Mouse (Mus musculus) liver (tissue): ENCODE results near the gene Plch2.
"Not testable (repeated sequence)": the region's sequence is repeated elsewhere in the genome, so short reads cannot be mapped to it uniquely, and the experiment has no call there.

Experiments
- DNase-seq: peaks from one replicate; pipeline ENCODE4 v3.0.0-alpha.2; 2020; ENCODE audit warnings: mixed read lengths

Plch2 gene

DNA sequence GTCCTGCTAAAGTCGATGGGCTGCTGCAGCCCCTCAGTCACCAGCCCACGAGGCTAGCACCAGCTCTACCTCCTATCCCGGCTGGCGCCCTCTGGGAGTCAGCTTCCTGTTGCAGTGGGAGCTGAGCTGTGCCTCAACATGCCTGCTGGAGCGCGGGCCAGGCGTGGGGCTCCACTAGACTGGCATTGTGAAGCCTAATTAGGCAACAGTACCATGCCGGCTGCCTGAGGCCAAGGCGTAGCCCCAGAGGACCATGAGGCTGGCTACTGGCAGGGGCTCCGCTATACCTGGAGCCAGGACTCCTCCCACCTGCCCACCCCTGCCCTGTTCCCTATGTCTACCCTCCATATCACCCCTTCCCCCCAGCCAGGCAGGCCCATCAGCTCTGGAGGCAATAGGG, at the start of gene Plch2:
Plch2 (minus strand) TSS at position 61 of the 400 bp plus-strand sequence.
- DNase-seq, result no peak

DNA sequence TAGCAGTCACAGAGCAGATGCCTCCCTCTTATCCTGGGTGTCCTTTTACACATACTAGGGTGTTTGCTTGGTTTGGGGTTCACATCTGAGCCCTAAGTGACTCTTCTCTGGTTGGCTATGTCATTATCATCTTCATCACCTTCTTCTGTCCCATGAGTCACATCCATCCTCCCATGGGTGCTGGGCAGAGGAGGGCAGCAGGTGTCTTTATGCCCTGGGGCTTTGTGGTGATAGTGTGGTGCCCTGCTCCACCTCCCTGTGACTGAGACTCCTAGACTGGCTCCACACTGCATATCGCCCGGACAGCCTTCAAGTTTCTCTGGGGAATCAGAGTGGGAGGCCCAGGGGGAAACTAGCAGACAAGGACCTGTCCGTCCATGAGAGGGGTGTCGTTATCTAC, 42.0 kb upstream of the Plch2 start:
- DNase-seq, result no peak

DNA sequence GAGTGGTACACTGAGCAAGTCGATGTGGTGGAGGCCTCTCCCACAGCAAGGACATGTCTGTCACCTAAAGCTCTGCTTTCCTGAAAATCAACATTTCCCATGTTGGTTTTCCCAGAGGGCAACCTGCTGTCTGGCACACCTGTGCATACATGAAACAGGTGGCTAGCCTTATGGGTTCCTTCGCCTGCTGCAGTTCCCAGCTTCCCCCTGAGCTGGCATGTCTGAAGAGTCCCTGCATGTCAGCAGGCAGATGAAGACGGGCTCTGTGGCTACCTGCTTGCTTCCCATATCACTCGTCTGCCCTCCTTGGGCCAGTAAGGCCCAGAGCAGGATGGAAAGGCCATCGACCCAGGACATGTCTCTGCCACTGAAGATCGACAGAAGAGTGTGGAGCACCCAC, 40.9 kb upstream of the Plch2 start:
- no peak for DNase-seq

DNA sequence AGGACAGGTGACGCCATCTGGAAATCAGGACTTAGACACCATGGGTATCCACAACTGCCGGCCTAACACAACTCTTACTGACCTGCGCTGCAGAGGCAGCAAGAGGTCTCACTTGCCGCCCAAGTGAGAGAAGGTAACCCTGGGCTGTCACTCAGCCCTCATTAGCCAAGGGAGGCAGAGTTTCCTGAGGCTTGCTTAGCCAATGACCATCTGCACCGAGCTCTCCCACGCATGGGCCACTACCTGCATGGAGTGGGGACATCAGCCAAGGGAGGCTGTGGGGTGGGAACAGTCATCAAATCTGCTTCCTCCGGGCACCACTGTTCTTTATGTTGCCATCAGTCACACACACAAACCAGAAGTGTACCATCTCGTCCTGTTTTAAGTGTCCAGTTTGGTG, 39.4 kb upstream of the Plch2 start:
- no peak for DNase-seq

DNA sequence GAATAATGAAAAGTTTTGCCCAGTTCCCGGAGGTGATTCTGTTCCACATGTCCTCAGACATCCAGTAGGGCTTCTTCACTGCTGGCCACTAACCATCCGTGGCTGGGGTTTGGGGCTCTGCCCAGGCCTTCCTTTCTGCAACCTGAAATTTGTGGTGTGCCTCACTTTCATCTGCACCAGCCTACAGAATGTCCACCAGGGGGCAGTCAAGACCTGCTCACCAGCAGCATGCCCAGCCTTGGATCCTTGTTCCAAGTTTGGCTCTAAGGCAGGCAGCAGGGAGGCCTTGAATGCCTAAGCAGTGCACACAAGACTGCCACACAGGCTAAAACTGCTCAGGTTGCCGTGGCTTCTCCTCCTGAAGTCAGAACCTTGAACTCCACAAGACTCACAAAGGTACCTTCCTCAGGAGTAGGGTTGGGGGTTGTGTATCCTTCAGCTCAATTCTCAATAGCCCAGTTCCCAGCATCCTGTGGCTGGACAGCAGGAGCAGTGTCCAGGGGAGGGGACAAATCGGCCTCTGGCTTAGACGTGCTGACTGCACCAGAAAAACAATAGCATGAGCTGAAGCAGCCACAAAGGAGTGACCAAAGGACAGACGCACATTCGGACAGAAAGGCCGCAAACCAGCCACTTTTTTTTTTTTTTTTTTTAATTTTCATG, 38.8 kb upstream of the Plch2 start:
- peak; percentile 81 for DNase-seq

DNA sequence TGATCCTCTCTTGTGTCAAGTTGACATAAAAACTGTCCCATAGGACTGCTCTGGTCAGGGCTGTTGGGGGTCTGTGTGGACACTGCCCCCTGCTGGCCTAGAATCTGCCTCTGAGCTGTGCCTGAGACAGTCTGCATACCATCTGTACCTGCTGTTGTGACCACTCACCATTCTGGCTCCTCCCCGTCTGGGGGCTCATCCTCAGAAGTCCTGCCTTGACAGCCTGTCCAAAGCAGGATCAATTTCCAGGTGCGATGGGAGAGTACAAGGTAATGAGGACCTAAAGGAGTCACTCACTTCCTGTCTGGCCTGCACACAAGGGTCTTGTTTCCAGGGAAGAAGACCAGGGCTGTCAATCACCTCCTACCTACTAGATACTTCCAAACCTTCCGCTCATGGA, 38.0 kb upstream of the Plch2 start:
- DNase-seq, result peak; percentile 61

DNA sequence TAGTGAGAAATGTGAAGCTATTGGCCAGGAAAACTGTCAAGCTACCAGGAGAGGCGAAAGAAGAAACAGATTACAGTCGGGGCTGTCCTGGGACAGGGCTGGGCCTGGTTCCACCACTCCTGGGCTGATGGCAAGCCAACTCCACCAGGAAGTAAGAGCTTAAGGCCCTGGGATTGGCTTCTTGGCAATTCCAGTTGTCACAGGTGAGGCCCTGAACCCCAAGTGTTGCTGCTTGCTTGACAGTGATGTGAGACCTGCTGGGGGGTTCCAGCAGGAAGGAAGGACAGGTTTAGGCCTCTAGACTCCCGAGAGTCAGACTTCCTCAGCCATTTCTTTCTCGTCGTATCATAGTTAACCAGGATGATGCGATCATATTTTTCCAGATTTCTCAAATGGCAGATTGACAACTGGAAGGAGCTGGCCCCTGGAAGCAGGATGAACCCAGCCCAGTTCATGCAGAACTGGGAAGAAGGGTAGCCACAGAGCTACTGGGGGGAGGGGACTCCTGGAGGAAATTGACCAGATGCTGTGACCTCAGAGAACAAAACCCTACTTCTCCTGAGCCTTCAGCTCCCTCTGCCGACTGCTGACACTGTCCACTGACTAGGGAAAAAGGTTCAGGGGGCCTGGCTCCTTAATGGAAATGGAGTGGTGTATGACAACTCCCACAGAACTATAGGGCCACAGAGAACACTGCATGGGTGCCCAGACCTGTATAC, 37.0 kb upstream of the Plch2 start:
- no peak for DNase-seq

DNA sequence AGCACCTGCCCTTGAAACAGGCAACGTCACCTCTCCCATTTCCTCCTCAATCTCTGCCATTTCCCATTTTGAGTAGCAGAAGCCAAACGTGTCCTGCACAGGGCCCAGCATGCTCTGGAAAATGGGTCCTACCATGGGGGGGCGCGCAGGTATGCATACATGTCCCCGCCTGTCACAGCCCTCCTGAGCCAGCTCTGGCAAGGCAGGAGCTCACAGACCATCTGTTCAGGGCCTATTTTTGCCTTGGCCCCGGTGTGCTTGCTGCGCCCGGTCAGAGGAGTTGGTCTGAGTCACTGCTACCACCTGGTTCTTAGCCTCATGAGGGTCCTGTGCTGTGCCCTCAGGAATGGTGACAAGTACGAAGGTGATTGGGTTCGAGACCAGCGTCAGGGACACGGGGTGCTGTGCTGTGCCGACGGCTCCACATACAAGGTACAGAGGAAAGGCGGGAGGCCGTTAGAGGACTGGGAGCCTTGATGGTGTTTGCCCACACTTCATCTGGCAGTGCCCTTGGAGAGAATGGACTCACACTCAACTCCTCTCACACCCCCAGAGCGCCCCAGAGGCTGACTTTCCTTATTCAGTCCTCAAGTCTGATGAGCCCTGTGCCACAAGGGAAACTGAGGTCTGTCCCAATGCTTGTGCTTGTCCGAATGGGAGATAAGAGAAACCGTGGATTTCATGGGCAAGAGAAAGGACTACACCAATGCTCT, 36.3 kb upstream of the Plch2 start:
- no peak for DNase-seq

DNA sequence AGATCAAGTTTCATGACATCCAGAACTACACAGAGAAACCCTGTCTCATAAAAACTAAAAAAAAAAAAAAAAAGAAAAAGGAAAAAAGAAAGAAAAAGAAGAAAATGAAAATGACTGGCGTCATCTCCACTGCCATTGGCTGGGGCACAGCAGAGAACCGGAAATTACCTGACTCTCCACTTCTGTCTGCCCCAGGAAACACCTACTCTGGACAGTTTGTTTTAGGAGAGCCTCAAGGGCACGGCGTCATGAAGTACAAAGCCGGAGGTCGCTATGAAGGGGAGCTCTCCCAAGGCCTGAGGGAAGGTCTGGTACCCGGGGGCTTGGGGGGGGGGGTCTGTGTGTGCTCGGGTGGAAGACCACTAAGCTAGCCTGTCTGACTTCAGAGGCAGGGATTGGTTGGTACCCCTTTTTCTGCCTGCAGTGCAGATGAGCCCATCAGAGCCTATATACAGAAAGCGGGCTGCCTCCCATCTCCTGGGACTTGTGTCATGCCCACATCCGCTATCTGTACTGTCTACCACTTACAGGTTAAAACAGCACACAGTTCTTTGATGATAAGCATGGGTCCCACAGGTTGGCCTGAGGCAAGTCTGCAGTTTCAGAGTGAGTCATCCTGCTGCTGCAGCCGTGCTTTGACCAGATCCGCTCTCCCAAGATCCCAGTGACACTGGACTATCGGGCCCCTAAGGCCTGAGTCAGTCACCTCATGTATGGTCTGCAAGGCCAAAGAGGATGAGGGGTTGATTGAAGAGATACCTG, 34.3 kb upstream of the Plch2 start:
- DNase-seq, result no peak

DNA sequence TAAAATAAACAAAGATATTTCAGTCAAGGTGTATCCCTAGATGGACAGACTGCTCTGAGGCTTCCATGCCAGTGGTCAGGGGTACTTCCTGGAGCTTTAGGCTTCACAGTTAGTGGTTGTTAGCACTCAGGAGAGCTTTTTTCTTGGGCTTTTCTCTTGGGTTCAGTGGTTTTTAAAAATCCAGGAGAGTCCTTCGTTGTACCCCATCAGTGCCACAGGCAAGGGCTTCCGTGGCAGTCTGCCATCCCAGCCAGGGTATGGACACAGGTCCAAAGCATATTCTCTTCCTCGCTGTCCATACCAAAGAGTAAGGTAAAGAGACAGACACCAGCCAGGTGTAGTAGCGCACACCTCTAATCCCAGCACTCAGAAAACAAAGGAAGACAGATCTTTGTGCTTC, 33.6 kb upstream of the Plch2 start:
- DNase-seq, result no peak

DNA sequence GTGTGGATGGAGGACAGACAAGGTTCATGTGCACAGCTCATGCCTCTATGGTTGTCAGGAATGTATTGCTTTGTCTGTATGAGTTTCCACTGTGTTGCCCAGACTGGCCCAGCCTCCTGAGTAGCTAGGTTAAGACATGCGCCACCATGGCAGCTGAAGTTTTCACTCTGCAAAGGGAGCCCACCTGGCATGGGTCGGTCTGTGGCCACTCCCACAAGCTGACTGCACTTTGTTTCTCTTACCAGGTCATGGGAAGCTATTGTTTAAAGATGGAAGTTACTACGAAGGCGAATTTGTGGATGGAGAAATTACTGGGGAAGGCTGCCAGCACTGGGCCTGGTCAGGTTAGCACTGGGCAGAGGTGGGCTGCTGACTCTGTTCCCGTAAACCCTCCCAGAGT, 32.7 kb upstream of the Plch2 start:
- no peak for DNase-seq

DNA sequence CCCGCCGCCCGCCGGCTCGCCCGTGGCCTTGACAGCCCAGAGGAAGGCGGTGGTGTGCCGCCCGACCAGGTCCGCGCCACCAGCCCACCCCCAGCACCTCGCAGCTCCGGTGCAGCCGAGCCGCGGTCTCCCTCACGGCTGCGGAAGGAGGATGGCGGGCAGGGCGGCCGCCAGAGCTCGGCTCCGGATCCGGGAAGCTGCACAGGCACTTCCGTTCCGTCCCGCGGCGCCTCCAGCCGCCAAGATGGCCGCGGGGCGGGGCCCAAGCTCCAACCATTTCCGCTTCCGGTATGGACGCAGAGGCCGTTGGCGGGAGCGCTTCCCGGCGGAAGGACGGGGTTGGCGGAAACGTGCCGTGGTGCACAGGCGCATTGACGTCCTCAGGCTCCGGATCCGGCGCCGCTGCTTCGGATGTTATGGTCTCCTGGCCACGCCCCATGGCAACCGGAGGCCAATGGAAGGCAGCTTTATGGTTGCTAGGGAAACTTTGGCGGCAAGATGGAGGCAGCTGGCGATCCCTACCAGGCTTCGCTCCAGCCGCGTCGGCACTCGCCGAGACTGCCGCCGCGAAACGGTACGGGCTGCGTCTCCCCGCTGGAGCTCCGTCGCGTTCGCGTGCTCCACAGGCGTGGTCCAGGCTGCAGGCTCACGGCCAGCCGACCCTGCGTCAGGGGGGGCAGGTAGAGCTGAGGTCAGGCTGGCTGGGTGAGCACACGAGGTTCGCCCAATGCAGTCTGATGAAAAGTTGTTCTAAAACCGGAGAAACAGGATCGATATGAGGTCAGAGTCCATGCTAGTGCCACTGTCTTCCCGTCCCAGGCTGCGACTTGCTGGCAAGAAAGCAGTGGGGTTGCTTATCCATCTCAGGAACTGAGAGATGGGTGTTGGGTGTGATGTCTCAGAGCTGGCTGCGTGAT, 29.8 kb upstream of the Plch2 start, which contains the start of the genes Rer1 and Morn1:
Rer1 (minus strand) TSS at position 275 of the 917 bp plus-strand sequence.
Morn1 (plus strand) TSS at position 470 of the 917 bp plus-strand sequence.
- peak; percentile 99 for DNase-seq

DNA sequence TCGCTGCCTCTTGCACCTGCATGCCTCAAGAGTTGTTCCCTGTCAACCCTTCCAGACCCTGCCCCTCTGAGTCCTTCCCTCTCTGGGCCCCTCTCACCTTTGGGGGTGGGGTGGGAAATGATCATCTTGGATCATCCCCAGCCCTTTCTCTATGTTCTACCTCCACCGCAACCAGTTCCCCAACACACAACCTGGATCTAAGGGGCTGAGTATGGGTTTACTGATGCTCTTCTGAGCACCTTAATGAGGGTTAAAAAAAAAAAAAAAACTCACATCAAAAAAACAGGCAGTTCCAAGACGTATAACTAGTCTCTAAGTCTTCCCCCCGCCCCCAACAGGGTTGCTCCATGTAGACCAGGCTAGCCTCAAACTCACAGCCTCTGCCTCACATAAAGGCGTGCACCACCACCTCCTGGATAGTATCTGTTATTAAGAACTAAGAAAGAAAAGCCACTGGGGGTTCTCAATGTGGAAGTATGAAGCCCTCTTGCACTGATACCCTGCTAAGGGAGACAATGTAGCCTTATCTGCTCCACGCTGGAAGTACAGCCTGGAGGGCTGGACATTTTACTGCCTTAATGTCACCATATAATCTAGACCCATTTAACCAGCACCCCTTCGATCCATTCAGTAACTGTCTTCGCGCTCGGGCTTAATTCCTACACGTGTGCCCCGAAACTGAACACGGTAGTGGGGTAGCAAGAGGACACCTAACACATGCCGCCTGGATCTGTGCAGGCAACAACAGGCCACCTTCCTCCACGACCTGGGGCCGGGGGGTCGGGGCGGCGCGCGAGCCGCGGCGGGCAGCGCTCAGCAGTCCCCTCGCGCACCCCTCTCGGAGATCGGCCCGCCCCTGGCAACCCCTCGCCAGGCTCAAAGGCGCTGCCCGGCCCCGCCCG, 28.9 kb upstream of the Plch2 start:
- no peak for DNase-seq

DNA sequence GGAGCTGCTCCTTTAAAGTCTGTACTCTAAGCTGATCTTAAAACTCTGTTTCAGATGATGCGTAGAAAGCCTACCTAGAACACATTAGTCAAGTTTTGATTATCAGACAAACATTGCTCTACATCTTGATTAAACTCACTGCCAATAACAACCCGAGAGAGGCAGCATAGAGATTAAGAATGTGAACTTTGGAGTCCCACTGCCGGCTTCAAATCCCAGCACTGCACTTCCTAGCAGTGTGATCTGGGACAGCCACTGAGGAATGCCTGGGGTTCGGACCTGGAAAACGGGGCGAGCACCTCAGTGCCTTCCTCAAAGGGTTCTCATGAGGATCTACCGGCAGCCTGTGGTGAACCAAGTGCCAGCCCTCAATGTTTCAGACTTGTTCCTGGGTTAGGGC, 27.8 kb upstream of the Plch2 start:
- DNase-seq, result no peak

DNA sequence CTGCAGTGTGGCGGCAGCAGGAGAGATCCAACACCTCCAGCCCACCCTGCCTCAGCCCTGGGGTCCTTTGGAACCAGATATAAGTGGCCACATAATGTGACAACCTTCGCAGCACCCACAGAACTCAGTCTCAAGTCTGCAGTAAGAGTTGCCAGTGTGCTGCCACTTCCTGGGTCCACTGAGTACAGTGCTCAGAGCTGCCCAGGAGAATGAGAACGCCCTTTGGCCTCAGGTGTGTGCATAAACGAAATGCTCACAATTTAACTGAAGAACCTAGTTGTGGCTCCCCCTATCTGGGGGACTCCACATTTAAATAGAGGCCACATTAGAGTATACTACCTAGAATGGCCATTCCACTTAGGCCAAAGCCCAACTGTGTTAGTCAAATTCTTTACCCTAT, 27.0 kb upstream of the Plch2 start:
- DNase-seq, result no peak

DNA sequence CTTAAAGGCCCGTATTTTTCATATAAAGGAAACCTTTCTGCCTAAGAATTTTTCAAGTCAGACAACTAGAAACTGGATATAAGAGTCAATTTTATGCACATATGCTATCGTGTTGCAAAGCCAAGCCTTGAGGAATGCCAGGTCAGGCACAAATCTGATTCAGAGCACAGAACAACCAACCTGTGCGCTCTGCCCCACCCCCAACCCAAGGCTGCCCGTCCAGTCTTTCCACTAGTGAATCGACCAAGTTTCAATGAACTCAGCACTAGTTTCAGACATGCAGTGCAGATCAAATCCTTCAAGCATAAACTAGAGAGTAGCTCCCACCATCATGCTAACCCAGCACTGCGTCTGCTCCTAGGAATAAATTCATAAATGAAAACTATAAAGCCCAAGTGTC, 23.1 kb upstream of the Plch2 start:
- DNase-seq, result no peak

DNA sequence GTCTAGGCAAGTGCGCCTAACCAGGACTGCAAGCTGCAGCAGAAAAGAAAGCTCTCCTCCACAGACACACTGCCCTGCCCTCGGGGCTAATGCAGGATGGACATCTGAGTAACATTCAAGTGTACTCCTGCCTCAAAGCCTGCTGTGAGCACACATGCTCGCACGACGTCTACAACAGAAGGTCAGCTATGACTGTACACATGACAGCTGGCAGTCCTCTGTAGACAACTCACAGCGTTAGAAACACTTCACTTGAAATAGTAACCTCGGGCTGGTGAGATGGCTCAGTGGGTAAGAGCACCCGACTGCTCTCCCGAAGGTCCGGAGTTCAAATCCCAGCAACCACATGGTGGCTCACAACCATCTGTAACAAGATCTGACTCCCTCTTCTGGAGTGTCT, 22.2 kb upstream of the Plch2 start:
- DNase-seq, result not testable (repeated sequence)

DNA sequence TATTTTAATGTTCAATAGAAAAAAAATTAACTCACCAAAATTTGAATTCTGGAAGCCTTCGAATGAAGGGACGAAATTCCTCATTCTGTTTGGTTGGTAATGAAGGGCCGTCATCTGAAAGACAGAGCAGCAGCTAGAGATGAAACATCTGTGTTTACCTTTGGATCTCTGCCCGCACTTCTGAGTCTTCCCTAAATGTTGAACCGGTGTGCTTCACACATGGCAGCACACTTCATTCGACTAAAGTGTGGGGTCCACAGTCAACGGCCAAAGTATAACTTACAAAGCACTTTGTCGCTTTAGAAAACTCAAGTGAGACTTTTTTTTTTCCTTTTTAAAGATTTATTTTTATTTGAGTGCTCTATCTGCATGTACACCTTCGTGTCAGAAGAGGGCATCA, 20.1 kb upstream of the Plch2 start:
- DNase-seq, result no peak

DNA sequence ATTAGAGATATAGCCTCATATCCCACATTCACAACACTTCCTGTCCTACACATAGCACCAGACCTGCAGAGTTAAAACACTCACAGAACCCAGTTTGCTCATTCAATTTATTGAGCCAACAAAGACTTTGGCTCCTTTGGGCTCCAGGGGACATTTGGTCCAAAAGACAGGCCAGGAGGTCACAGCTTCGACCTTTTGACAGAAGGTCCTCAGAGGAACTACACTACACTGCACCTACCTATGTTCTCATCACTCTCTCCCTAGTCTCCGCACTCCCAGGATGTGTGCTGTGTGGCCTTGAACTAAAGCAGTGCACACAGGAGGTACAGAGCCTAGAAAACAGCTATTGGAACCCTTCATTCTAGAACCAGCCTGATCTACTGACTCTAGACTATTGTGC, 19.2 kb upstream of the Plch2 start:
- DNase-seq, result no peak

DNA sequence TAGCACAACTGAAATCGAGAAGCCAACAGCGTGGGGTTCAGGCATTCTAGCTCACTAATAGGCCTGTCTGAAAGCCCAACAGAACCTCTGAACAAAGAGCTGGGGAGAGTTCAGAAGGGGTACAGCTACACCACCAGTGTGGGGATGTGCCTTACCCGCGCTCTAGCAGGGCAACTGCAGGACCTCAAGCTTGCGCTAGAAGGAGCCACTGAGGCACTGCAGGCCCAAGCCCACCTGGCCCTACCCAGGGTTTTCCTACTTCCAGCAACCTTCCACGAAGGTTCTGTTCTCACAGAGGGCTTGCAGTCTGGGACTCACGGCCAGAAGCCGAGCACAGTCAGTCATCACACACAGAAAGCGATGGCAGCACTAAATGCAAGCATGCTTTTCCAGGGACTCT, 18.6 kb upstream of the Plch2 start:
- no peak for DNase-seq

DNA sequence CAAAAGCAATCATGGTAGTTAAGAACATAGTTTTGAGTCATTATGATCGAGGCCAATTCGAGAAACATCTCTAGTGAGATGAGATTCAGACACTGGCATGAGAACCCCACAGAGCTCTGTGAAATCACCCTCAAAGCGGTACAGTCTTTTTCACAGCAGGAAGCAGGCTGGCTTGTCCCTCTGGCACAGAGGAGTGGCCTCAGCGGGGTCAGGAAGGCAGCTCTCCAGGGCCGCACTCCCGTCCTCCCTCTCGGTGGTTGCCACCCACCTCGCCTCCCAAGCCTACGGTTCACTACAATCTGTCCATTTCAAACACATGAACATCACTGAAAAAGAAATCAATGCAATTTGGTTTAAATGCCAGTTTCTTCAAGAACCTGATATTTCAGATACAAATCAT, 17.8 kb upstream of the Plch2 start:
- DNase-seq, result no peak
